Comparison of ENCODE assay signal across 10 mouse cellular contexts in genomic region chr5:36213310-36213709, GRCm38 (mm10). TPM values are rescaled to one million over a fixed set of nuclear protein-coding genes. Genes with fewer than 3 reads are reported as not detected.
A peak's percentile ranks its signal among the peaks of the same experiment; 100 is the strongest.
DNase-seq lines count a peak whose midpoint lies in the region; ATAC-seq and TF ChIP-seq lines count a peak whose summit lies in the region.
"Had no signal": no experiment of that assay in that cellular context is flagged by ENCODE, and none has a peak within 500 bp of the region (broad histone marks: within the 10 kb centered on the region; RNA-seq: fewer than 3 reads in every experiment).

No protein-coding gene starts in this region.

- intact Hi-C loops in left cerebral cortex, postnatal 25 days (cut with DNase I) = loop anchor here (5.0 kb wide), 4 partner anchors 89 to 184 kb away; partner anchors contain the start of gene Sorcs2

- H3K4me3 ChIP-seq in midbrain, embryonic 14.5 days (replicated peaks; ENCODE audit: low read depth, low read length) = no peak overlapping the region
- no peak overlapping the region for H3K4me3 ChIP-seq in midbrain, embryonic 11.5 days (ENCODE audit: low read depth, low read length)
- no peak overlapping the region for H3K4me3 ChIP-seq in intestine, postnatal 0 days (ENCODE audit: low read depth, low read length)

- no peak overlapping the region for H3K4me2 ChIP-seq in midbrain, embryonic 14.5 days (ENCODE audit: low read length)
- no peak overlapping the region for H3K4me2 ChIP-seq in midbrain, embryonic 11.5 days
- H3K4me2 ChIP-seq in intestine, postnatal 0 days (replicated peaks; ENCODE audit: low read depth) = no peak overlapping the region

- H3K9me3 ChIP-seq in midbrain, embryonic 14.5 days (ENCODE audit: control insufficient read depth, low read length) = peaks cover 7% of the 10 kb centered on the region
- peaks cover 5% of the 10 kb centered on the region for H3K9me3 ChIP-seq in midbrain, embryonic 11.5 days (ENCODE audit: control insufficient read depth, low read length)
- H3K9me3 ChIP-seq in intestine, postnatal 0 days (ENCODE audit: control insufficient read depth) = no peaks in the 10 kb centered on the region

- DNase-seq in cerebellum, postnatal 14 days = peak; percentile 65 to 68
- no peak for DNase-seq in cerebellum, adult 11 months
- DNase-seq in midbrain, embryonic 14.5 days = peak; percentile 53
- DNase-seq in midbrain, embryonic 11.5 days (ENCODE audit: low spot score, missing footprints) = no peak
- peak; percentile 91 to 99 for DNase-seq in left cerebral cortex, postnatal 25 days (ENCODE audit: low spot score in 2 of 2)
- peak; percentile 89 for DNase-seq in thymus, postnatal 14 days
- DNase-seq: kidney, adult 18-20 months; lung, postnatal 10 days had no signal

- H3K9ac ChIP-seq in midbrain, embryonic 14.5 days (replicated peaks; ENCODE audit: low read length) = no peak overlapping the region
- no peak overlapping the region for H3K9ac ChIP-seq in midbrain, embryonic 11.5 days (ENCODE audit: low read length)
- H3K9ac ChIP-seq in intestine, postnatal 0 days (ENCODE audit: low read depth, low read length) = no peak overlapping the region

- no peaks in the 10 kb centered on the region for H3K4me1 ChIP-seq in midbrain, embryonic 14.5 days (ENCODE audit: control insufficient read depth, insufficient read depth, low read length)
- H3K4me1 ChIP-seq in midbrain, embryonic 11.5 days (ENCODE audit: control insufficient read depth, insufficient read depth, low read length) = no peaks in the 10 kb centered on the region
- H3K4me1 ChIP-seq in intestine, postnatal 0 days (replicated peaks; ENCODE audit: control insufficient read depth, insufficient read depth, low read length) = no peaks in the 10 kb centered on the region

- 88% methylated on average over 10 of the region's 10 CpGs for WGBS in midbrain, embryonic 14.5 days
- WGBS in midbrain, embryonic 11.5 days = 87% methylated on average over 10 of the region's 10 CpGs
- WGBS in intestine, postnatal 0 days = 82% methylated on average over 10 of the region's 10 CpGs

- no peak overlapping the region for H3K27ac ChIP-seq in midbrain, embryonic 14.5 days (replicated peaks; ENCODE audit: low read depth, low read length)
- H3K27ac ChIP-seq in midbrain, embryonic 11.5 days (ENCODE audit: low read depth, low read length) = no peak overlapping the region
- no peak overlapping the region for H3K27ac ChIP-seq in intestine, postnatal 0 days (ENCODE audit: low read depth, low read length)

- TF ChIP-seq CTCF in intestine, postnatal 0 days (IDR thresholded peaks at IDR 0.05; ENCODE audit: low read depth) = no peak

- no peak for ATAC-seq in midbrain, embryonic 14.5 days (ENCODE audit: low FRiP score, low TSS enrichment)
- ATAC-seq in midbrain, embryonic 11.5 days (ENCODE audit: low FRiP score) = no peak
- no peak for ATAC-seq in intestine, postnatal 0 days
- ATAC-seq in monocyte, adult 5-6 weeks (replicated peaks; ENCODE audit: insufficient number of reproducible peaks, low FRiP score, low TSS enrichment, poor library complexity, severe bottlenecking) = no peak

- no peaks in the 10 kb centered on the region for H3K27me3 ChIP-seq in midbrain, embryonic 14.5 days (ENCODE audit: control insufficient read depth, insufficient read depth, low read length)
- no peaks in the 10 kb centered on the region for H3K27me3 ChIP-seq in midbrain, embryonic 11.5 days (ENCODE audit: control insufficient read depth, insufficient read depth, low read length)
- H3K27me3 ChIP-seq in intestine, postnatal 0 days (replicated peaks; ENCODE audit: control insufficient read depth, insufficient read depth, low read length) = no peaks in the 10 kb centered on the region

- H3K36me3 ChIP-seq in midbrain, embryonic 14.5 days (ENCODE audit: control insufficient read depth, insufficient read depth, low read length) = no peaks in the 10 kb centered on the region
- no peaks in the 10 kb centered on the region for H3K36me3 ChIP-seq in midbrain, embryonic 11.5 days (ENCODE audit: control insufficient read depth, insufficient read depth, low read length)
- no peaks in the 10 kb centered on the region for H3K36me3 ChIP-seq in intestine, postnatal 0 days (ENCODE audit: control insufficient read depth, insufficient read depth)

RNA-seq across cellular contexts. Expression of gene Psapl1, which starts 9.5 kb away (rescaled TPM):
- not detected in 2 replicates for polyA plus RNA-seq in midbrain, embryonic 14.5 days (2014; fragmentation: Nextera tagmentation; extraction: Ambion mirVana)
- polyA plus RNA-seq in midbrain, embryonic 11.5 days (2014; fragmentation: Nextera tagmentation; extraction: Ambion mirVana) = 0.16 TPM in 1 of 2 replicates, not detected in the other
- total RNA-seq in left cerebral cortex, postnatal 25 days (2021) = not detected
- polyA plus RNA-seq in intestine, postnatal 0 days (2015; fragmentation: Nextera tagmentation; extraction: Ambion mirVana) = 0.39 and 2.2 TPM in 2 replicates
- total RNA-seq in monocyte, adult 5-6 weeks (2017) = not detected in 3 replicates

Comparison
In these comparisons a context has a peak if more than half of its experiments do, and no peak if none do; other contexts are left out.
1. DNase-seq: peak in cerebellum, postnatal 14 days (2 of 2), midbrain, embryonic 14.5 days (single experiment), left cerebral cortex, postnatal 25 days (2 of 2) and thymus, postnatal 14 days (single experiment); none in cerebellum, adult 11 months (single experiment) and midbrain, embryonic 11.5 days (single experiment).